Mouse (Mus musculus) kidney, embryonic 15.5 days (tissue): Measurements from ENCODE around the gene Erc2. TPM values are rescaled to one million over a fixed set of nuclear protein-coding genes. Genes with fewer than 3 reads are reported as not detected.
A peak's percentile ranks its signal among the peaks of the same experiment; 100 is the strongest.

Experiments used
- ATAC-seq: fragments of 200-750 bp; cut with Nextera tagmentation; replicated peaks from 2 replicates; pipeline ENCODE4 v1.8.0; 2017; ENCODE audit warnings: moderate TSS enrichment; ENCODE audit not compliant: low FRiP score
- H3K27ac ChIP-seq: fragments of 300-500 bp; sonication (generic); 2 replicates; pipeline ENCODE4 v1.5.1; 2015; ENCODE audit warnings: mild to moderate bottlenecking, inconsistent platforms
- H3K27me3 ChIP-seq: fragments of 300-500 bp; sonication (generic); 2 replicates; pipeline ENCODE4 v1.6.1; 2015; ENCODE audit warnings: inconsistent platforms
- H3K36me3 ChIP-seq: fragments of 300-500 bp; sonication (generic); 2 replicates; pipeline ENCODE4 v1.6.1; 2015; ENCODE audit warnings: inconsistent platforms
- H3K4me1 ChIP-seq: fragments of 300-500 bp; sonication (generic); 2 replicates; pipeline ENCODE4 v1.6.1; 2015; ENCODE audit warnings: inconsistent platforms
- H3K4me2 ChIP-seq: fragments of 300-500 bp; sonication (generic); 2 replicates; pipeline ENCODE4 v1.6.1; 2015; ENCODE audit warnings: moderate library complexity, mild to moderate bottlenecking, inconsistent platforms
- H3K4me3 ChIP-seq: fragments of 300-500 bp; sonication (generic); replicated peaks from 2 replicates; pipeline ENCODE4 v1.5.1; 2015; ENCODE audit warnings: mild to moderate bottlenecking, inconsistent platforms
- H3K9ac ChIP-seq: fragments of 300-500 bp; sonication (generic); 2 replicates; pipeline ENCODE4 v1.6.1; 2015; ENCODE audit warnings: mild to moderate bottlenecking, inconsistent platforms
- H3K9me3 ChIP-seq: fragments of 300-500 bp; sonication (generic); replicated peaks from 2 replicates; pipeline ENCODE4 v1.6.1; 2016; ENCODE audit warnings: inconsistent platforms
- WGBS: fragments of 180-500 bp; shearing (Covaris S2); methylation state at CpG from one replicate; pipeline ENCODE4 v1.1.7; 2015; ENCODE audit warnings: mixed read lengths; 5-methylcytosine and 5-hydroxymethylcytosine counted together
- polyA plus RNA-seq: library from polyadenylated mRNA; unstranded; fragments of >200 nt; fragmentation: Nextera tagmentation; extraction: Ambion mirVana; gene quantifications from 2 replicates; pipeline ENCODE4 v1.2.1, GENCODE M21; 2015

The Erc2 gene
- polyA plus RNA-seq, 1 experiment from 2014 or later, result 7.0 TPM

- Histone ChIP-seq H3K9ac (no peak overlapping the region), H3K4me1 (peaks cover 12% of the 10 kb centered on the region), H3K4me3 (no peak overlapping the region), H3K27ac (no peak overlapping the region), H3K27me3 (no peaks in the 10 kb centered on the region), H3K4me2 (no peak overlapping the region), H3K36me3 (no peaks in the 10 kb centered on the region), H3K9me3 (no peaks in the 10 kb centered on the region)
- WGBS, result 16% methylated on average over 3 of the region's 3 CpGs
- peak; percentile 56; the same call in 1 of the 2 replicates for ATAC-seq
Observed at GRCm38 (mm10) chr14:28332351-28332953, 710.2 kb downstream of the Erc2 start.

DNA sequence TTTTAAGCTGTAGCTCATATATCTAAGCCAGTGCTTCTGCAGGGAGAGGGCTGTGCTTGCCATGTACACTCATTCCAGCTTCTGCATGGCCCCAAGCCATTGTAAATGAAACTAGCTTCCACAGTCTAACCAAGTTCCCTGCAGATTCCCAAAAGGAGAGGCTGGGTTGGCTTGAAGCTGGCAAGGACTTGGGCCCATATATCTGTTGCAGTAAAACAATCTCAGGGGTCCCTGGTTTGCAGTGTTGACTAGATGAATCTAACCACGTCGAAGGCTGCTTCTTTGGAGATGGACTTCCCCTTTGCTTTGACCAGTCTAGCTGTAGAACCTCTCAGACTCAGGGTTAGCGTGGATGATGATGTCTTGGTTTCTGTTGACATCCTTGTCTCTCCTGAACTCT lies 716.9 kb downstream of the Erc2 start:
- Histone ChIP-seq H3K4me2 (no peak overlapping the region), H3K4me3 (no peak overlapping the region), H3K4me1 (peaks cover 4% of the 10 kb centered on the region; the same call in 1 of the 2 replicates), H3K27ac (no peak overlapping the region), H3K27me3 (no peaks in the 10 kb centered on the region), H3K36me3 (no peaks in the 10 kb centered on the region), H3K9me3 (no peaks in the 10 kb centered on the region), H3K9ac (no peak overlapping the region)
- WGBS, result 90% methylated on average over 3 of the region's 3 CpGs
- no peak for ATAC-seq

GRCm38 (mm10) chr14:28349129-28349528 lies 726.9 kb downstream of the Erc2 start:
- Histone ChIP-seq H3K9me3 (no peaks in the 10 kb centered on the region), H3K27me3 (no peaks in the 10 kb centered on the region), H3K36me3 (no peaks in the 10 kb centered on the region), H3K27ac (no peak overlapping the region), H3K4me3 (no peak overlapping the region), H3K4me2 (no peak overlapping the region), H3K9ac (no peak overlapping the region), H3K4me1 (0 out of 2 replicates have a peak, but pooled peaks cover 3% of the 10 kb centered on the region)
- ATAC-seq, result no peak
- WGBS, result 85% methylated on average over 1 of the region's 1 CpGs

DNA sequence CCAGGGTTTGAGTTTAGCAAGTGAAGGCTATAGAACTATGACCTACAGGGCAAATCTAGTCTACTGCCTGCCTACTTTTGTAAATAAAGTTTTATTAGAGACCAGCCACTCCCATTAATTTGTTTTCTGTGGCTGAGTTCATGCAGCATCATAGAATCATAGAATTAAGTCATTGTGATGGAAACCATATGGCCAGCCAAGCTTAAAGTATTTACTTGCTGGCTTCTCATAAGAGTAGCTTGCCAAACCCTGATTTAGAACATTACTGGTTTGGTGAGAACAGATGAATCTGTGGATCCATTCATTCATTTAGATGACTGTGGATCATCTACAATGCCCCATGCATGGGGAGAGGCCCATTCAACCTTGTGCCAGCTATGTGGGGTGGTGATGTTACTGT lies 733.8 kb downstream of the Erc2 start:
- Histone ChIP-seq H3K4me3 (no peak overlapping the region), H3K27me3 (no peaks in the 10 kb centered on the region), H3K9me3 (no peaks in the 10 kb centered on the region), H3K36me3 (no peaks in the 10 kb centered on the region), H3K9ac (no peak overlapping the region), H3K4me1 (no peaks in the 10 kb centered on the region), H3K27ac (no peak overlapping the region), H3K4me2 (no peak overlapping the region)
- ATAC-seq, result no peak

DNA sequence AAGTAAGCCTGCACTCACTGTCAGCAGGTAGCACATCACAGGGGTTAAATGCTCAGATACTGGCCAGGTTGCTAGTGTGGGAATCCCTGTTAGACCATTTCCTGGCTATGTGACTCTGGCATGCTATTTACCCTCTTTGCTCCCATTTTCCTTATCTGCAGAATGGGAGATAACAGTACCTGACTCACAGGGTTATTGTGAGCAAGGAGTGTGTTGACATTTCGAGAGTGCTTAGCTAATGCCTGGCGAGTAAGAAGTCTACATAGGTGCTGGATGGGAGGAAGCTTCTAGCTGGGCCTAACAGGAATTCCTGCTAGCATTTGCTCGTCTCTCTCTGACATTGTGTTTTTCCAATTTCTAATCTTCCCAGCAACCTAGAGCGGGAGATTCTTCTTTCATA lies 737.3 kb downstream of the Erc2 start:
- Histone ChIP-seq H3K4me1 (no peaks in the 10 kb centered on the region), H3K27ac (no peak overlapping the region), H3K9ac (no peak overlapping the region), H3K4me2 (no peak overlapping the region), H3K36me3 (no peaks in the 10 kb centered on the region), H3K4me3 (no peak overlapping the region), H3K9me3 (no peaks in the 10 kb centered on the region), H3K27me3 (no peaks in the 10 kb centered on the region)
- no peak for ATAC-seq
- 84% methylated on average over 4 of the region's 4 CpGs for WGBS

DNA sequence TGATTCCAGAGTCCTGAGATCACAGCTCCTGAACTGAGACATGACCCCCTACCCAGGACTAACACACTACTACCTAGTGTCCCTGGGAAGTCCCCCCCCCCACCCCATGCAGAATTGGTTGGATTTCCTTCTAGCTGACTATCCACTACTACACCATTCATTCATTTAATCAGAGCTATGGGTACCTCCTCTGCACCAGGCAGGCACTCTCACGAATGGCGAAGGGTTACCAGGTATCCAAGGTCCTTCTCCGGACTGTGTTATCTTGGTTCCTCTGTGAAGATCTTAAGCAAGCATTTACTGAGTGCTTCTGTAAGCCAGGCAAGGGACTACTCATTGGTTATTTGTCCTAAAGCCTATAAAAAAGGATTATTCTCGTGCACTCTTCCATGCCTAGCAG lies 737.8 kb downstream of the Erc2 start:
- Histone ChIP-seq H3K9ac (no peak overlapping the region), H3K9me3 (no peaks in the 10 kb centered on the region), H3K27me3 (no peaks in the 10 kb centered on the region), H3K36me3 (no peaks in the 10 kb centered on the region), H3K27ac (no peak overlapping the region), H3K4me3 (no peak overlapping the region), H3K4me2 (no peak overlapping the region), H3K4me1 (no peaks in the 10 kb centered on the region)
- WGBS, result 90% methylated on average over 4 of the region's 4 CpGs
- no peak for ATAC-seq

GRCm38 (mm10) chr14:28362336-28362735 lies 740.1 kb downstream of the Erc2 start:
- Histone ChIP-seq H3K36me3 (no peaks in the 10 kb centered on the region), H3K27me3 (no peaks in the 10 kb centered on the region), H3K9ac (no peak overlapping the region), H3K4me2 (no peak overlapping the region), H3K4me3 (no peak overlapping the region), H3K4me1 (no peaks in the 10 kb centered on the region), H3K27ac (no peak overlapping the region), H3K9me3 (no peaks in the 10 kb centered on the region)
- no peak for ATAC-seq
- WGBS, result 69% methylated on average over 4 of the region's 4 CpGs

DNA sequence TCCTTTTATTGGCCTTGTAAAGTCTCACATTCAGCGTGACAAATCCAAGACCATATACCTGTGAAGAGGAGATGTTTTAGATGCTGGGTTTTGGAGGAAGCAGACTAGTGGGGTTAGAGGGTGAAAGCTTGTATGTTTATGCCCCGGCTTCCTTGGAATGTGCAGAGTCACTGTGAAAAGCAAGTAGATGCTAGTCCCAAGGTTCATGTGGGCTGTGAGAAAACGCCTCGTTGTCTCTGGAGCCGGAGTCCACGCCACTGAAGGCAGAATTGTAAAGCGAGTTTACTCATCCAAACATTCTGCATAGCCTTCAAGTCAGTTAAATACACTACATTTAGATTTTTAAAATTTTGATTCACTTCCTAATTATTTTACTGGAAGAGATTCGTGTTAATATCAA lies 748.5 kb downstream of the Erc2 start:
- Histone ChIP-seq H3K4me3 (no peak overlapping the region), H3K27me3 (peaks cover 10% of the 10 kb centered on the region; the same call in 1 of the 2 replicates), H3K36me3 (no peaks in the 10 kb centered on the region), H3K9ac (no peak overlapping the region), H3K9me3 (no peaks in the 10 kb centered on the region), H3K4me1 (0 out of 2 replicates have a peak, but pooled peaks cover 2% of the 10 kb centered on the region), H3K27ac (no peak overlapping the region), H3K4me2 (no peak overlapping the region)
- no peak for ATAC-seq
- WGBS, result 31% methylated on average over 8 of the region's 8 CpGs

GRCm38 (mm10) chr14:28371651-28372050 lies 749.4 kb downstream of the Erc2 start:
- no peak for ATAC-seq
- WGBS, result 87% methylated on average over 10 of the region's 10 CpGs

DNA sequence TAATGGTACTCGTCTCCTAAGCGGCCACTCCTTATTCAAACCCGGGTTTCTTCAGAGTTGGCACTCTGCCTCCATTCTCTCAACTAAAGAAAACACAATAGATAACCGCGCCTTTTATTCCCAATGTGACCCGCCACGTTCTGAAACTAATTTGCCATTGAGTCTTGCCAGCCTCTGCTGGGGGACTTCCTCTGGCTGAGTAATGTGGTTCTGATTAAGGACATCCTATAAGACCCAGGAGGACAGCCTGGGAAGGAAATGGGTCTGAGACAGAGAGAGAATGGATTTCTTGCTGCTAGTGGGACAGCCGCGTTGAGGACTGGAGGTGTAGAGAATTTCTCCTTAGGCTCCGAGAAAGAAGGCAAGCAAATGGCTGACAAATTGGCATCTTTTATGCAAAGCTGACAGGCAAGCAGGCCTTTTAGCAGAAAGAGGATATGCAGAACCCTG lies 753.4 kb downstream of the Erc2 start:
- Histone ChIP-seq H3K27ac (no peak overlapping the region), H3K4me2 (no peak overlapping the region), H3K9ac (no peak overlapping the region), H3K36me3 (no peaks in the 10 kb centered on the region), H3K4me3 (no peak overlapping the region), H3K4me1 (0 out of 2 replicates have a peak, but pooled peaks cover 4% of the 10 kb centered on the region), H3K27me3 (peaks cover 10% of the 10 kb centered on the region; the same call in 1 of the 2 replicates), H3K9me3 (no peaks in the 10 kb centered on the region)
- no peak for ATAC-seq
- WGBS, result 23% methylated on average over 10 of the region's 10 CpGs

More at GRCm38 (mm10) chr14:28371651-28372050, 749.4 kb downstream of the Erc2 start:
- Histone ChIP-seq H3K4me1 (0 out of 2 replicates have a peak, but pooled peaks cover 4% of the 10 kb centered on the region), H3K27me3 (peaks cover 10% of the 10 kb centered on the region; the same call in 1 of the 2 replicates), H3K4me2 (no peak overlapping the region), H3K27ac (no peak overlapping the region), H3K9me3 (no peaks in the 10 kb centered on the region), H3K4me3 (no peak overlapping the region), H3K9ac (no peak overlapping the region), H3K36me3 (no peaks in the 10 kb centered on the region)

- 57% methylated on average over 9 of the region's 9 CpGs for WGBS
Observed at GRCm38 (mm10) chr14:28376208-28376805, 754.1 kb downstream of the Erc2 start.

DNA sequence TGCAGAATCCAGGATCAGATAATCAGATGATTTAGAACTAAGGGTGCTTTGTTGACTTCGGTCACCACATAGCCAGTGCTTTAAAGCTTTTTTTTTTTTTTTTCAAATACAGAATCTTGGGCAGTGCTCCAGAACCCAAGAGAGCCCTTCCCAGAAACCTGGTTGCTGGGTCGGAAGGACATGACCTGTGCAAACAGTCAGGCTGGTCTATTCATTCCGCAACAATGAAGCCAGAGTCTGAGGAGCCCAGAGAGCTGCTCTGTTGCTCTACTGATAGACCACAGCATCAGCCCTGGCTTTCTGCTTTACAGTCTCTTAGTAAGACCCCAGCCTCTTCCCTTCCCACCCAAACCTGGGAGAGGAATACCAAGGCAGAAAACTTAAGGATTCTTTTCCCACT lies 755.3 kb downstream of the Erc2 start:
- Histone ChIP-seq H3K4me3 (no peak overlapping the region), H3K9ac (no peak overlapping the region), H3K4me1 (0 out of 2 replicates have a peak, but pooled peaks cover 4% of the 10 kb centered on the region), H3K27me3 (no peaks in the 10 kb centered on the region), H3K9me3 (no peaks in the 10 kb centered on the region), H3K36me3 (no peaks in the 10 kb centered on the region), H3K27ac (no peak overlapping the region), H3K4me2 (no peak overlapping the region)
- WGBS, result 58% methylated on average over 3 of the region's 3 CpGs
- ATAC-seq, result no peak

More at GRCm38 (mm10) chr14:28376208-28376805, 754.1 kb downstream of the Erc2 start:
- ATAC-seq, result no peak
- H3K4me2 ChIP-seq, result no peak overlapping the region
- H3K27ac ChIP-seq, result no peak overlapping the region
- no peaks in the 10 kb centered on the region for H3K36me3 ChIP-seq
- H3K27me3 ChIP-seq, result peaks cover 9% of the 10 kb centered on the region; the same call in 1 of the 2 replicates
- no peaks in the 10 kb centered on the region for H3K9me3 ChIP-seq
- no peak overlapping the region for H3K9ac ChIP-seq
- H3K4me3 ChIP-seq, result no peak overlapping the region
- H3K4me1 ChIP-seq, result 0 out of 2 replicates have a peak, but pooled peaks cover 4% of the 10 kb centered on the region
